Mouse (Mus musculus) kidney, postnatal 25 days (tissue): ENCODE measurements at regions not wholly inside any gene's neighbourhood (a gene's known extent, or its start where the extent isn't known, plus 50 kb on each side); places are given as distances from the start of the nearest gene placed in this dataset.

Experiments used
- DNase-seq, 2 experiments: peaks; one replicate each; pipeline ENCODE4 v3.0.0; 2021; ENCODE audit warnings: mixed read lengths in 2 of 2

GRCm38 (mm10) chr2:108584799-108585198 lies 695.7 kb upstream of the Kif18a start:
- DNase-seq: no peak

GRCm38 (mm10) chr2:108593555-108593954 lies 687.0 kb upstream of the Kif18a start:
- DNase-seq: no peak

- DNase-seq: no peak
Measured at GRCm38 (mm10) chr2:108600346-108600745, 680.2 kb upstream of the Kif18a start.

- DNase-seq: no peak
Measured at GRCm38 (mm10) chr2:108619580-108619979, 661.0 kb upstream of the Kif18a start.

GRCm38 (mm10) chr2:108622367-108623162 lies 658.0 kb upstream of the Kif18a start:
- no peak for DNase-seq

- no peak for DNase-seq
Measured at GRCm38 (mm10) chr2:108635644-108636043, 644.9 kb upstream of the Kif18a start.

GRCm38 (mm10) chr2:108660697-108661388 lies 619.7 kb upstream of the Kif18a start:
- DNase-seq: no peak

GRCm38 (mm10) chr2:108677777-108678380 lies 602.7 kb upstream of the Kif18a start:
- DNase-seq: no peak

GRCm38 (mm10) chr2:108681574-108681973 lies 599.0 kb upstream of the Kif18a start:
- DNase-seq: no peak

- no peak for DNase-seq
Measured at GRCm38 (mm10) chr2:108686019-108686743, 594.4 kb upstream of the Kif18a start.

GRCm38 (mm10) chr2:108690091-108690490 lies 590.4 kb upstream of the Kif18a start:
- DNase-seq: peak in 1 of 2 experiments; percentile 67

- DNase-seq: no peak
Measured at GRCm38 (mm10) chr2:108691156-108692007, 589.2 kb upstream of the Kif18a start.

GRCm38 (mm10) chr2:108701308-108701707 lies 579.2 kb upstream of the Kif18a start:
- no peak for DNase-seq

- no peak for DNase-seq
Measured at GRCm38 (mm10) chr2:108707856-108708855, 572.4 kb upstream of the Kif18a start.

GRCm38 (mm10) chr2:108742079-108742478 lies 538.5 kb upstream of the Kif18a start:
- DNase-seq: no peak

- DNase-seq: no peak
Measured at GRCm38 (mm10) chr2:108743511-108743910, 537.0 kb upstream of the Kif18a start.

- DNase-seq: no peak
Measured at GRCm38 (mm10) chr2:108744797-108745196, 535.7 kb upstream of the Kif18a start.

- DNase-seq: no peak
Measured at GRCm38 (mm10) chr2:108753494-108754225, 526.9 kb upstream of the Kif18a start.

GRCm38 (mm10) chr2:108755821-108756220 lies 524.7 kb upstream of the Kif18a start:
- DNase-seq: no peak

- DNase-seq: no peak
Measured at GRCm38 (mm10) chr2:108756251-108756650, 524.3 kb upstream of the Kif18a start.
